Mouse (Mus musculus) E14TG2a.4 (cell line): ENCODE results near the gene Sh2d6.

Experiments used
- CTCF ChIP-seq: conservative IDR thresholded peaks from 2 replicates; pipeline ENCODE4 v1.5.1; 2014; ENCODE audit warnings: low read length
- NANOG ChIP-seq: IDR thresholded peaks from 2 replicates; pipeline ENCODE4 v1.6.1; 2014; ENCODE audit warnings: borderline replicate concordance, low read length, mixed read lengths

- TF ChIP-seq CTCF, result no peak
- no peak for TF ChIP-seq NANOG
These were observed 39.4 kb downstream of the Sh2d6 start for GRCm38 (mm10) chr6:72482156-72482555.
